In genomic region chr3:154381561-154381960, GRCm38 (mm10) we compare ENCODE assay signal across 30 mouse cellular contexts. TPM values are rescaled to one million over a fixed set of nuclear protein-coding genes. Genes with fewer than 3 reads are reported as not detected.
DNase-seq lines count a peak whose midpoint lies in the region; ATAC-seq and TF ChIP-seq lines count a peak whose summit lies in the region.
"Had no signal": no experiment of that assay in that cellular context is flagged by ENCODE, and none has a peak within 500 bp of the region (broad histone marks: within the 10 kb centered on the region; RNA-seq: fewer than 3 reads in every experiment).

No protein-coding gene starts in this region.

- H3K9ac ChIP-seq in midbrain, embryonic 11.5 days (ENCODE audit: low read length): no peak overlapping the region
- H3K9ac ChIP-seq in midbrain, postnatal 0 days (replicated peaks; ENCODE audit: low read length, poor library complexity, severe bottlenecking): no peak overlapping the region
- no peak overlapping the region for H3K9ac ChIP-seq in forebrain, postnatal 0 days
- H3K9ac ChIP-seq in kidney, embryonic 14.5 days (ENCODE audit: low read depth, low read length): no peak overlapping the region
- H3K9ac ChIP-seq: heart, embryonic 13.5 days; hindbrain, embryonic 12.5 days; limb, embryonic 15.5 days; liver, embryonic 14.5 days; lung, embryonic 14.5 days had no signal

- TF ChIP-seq CTCF in midbrain, postnatal 0 days (IDR thresholded peaks at IDR 0.05): no peak
- TF ChIP-seq CTCF in forebrain, postnatal 0 days (IDR thresholded peaks at IDR 0.05; ENCODE audit: low read depth): no peak

- peak; percentile 61 for DNase-seq in midbrain, embryonic 11.5 days (ENCODE audit: low spot score, missing footprints)
- no peak for DNase-seq in midbrain, postnatal 0 days (ENCODE audit: low spot score)
- DNase-seq in ES-CJ7 (ENCODE audit: low read depth, low spot score): peak; percentile 92
- peak; percentile 91 for DNase-seq in ZHBTc4 (ENCODE audit: low read depth, low spot score)
- DNase-seq in forebrain, postnatal 0 days: no peak
- no peak for DNase-seq in cerebellum, adult 18-20 months
- DNase-seq: adrenal gland, adult 8-10 months; B cell, adult 2 months; cerebellum, adult 8-10 months; gastrocnemius, postnatal 36 days; heart, adult 2 months; heart, postnatal 14 days; kidney, adult 18-20 months; kidney, postnatal 10 days; left cerebral cortex, postnatal 4 days; lung, embryonic 14.5 days; lung, postnatal 36 days; retina, postnatal 1 day; right cerebral cortex, postnatal 25 days; spleen, adult 18-20 months had no signal

- H3K27me3 ChIP-seq in midbrain, embryonic 11.5 days (ENCODE audit: control insufficient read depth, insufficient read depth, low read length): no peaks in the 10 kb centered on the region
- no peaks in the 10 kb centered on the region for H3K27me3 ChIP-seq in midbrain, postnatal 0 days (ENCODE audit: insufficient read depth, low read length)
- no peaks in the 10 kb centered on the region for H3K27me3 ChIP-seq in forebrain, postnatal 0 days (ENCODE audit: insufficient read depth, low read length)
- H3K27me3 ChIP-seq in kidney, embryonic 14.5 days (ENCODE audit: control insufficient read depth, insufficient read depth, low read length): no peaks in the 10 kb centered on the region
- H3K27me3 ChIP-seq: megakaryocyte, embryonic 14.5 days had no signal

- H3K9me3 ChIP-seq in midbrain, embryonic 11.5 days (ENCODE audit: control insufficient read depth, low read length): no peaks in the 10 kb centered on the region
- no peaks in the 10 kb centered on the region for H3K9me3 ChIP-seq in midbrain, postnatal 0 days (ENCODE audit: low read length)
- H3K9me3 ChIP-seq in forebrain, postnatal 0 days (ENCODE audit: low read length): no peaks in the 10 kb centered on the region
- H3K9me3 ChIP-seq in kidney, embryonic 14.5 days (ENCODE audit: control insufficient read depth, low read length): no peaks in the 10 kb centered on the region
- H3K9me3 ChIP-seq: heart, embryonic 13.5 days; hindbrain, embryonic 12.5 days; limb, embryonic 15.5 days had no signal

- no peak overlapping the region for H3K4me3 ChIP-seq in midbrain, embryonic 11.5 days (ENCODE audit: low read depth, low read length)
- no peak overlapping the region for H3K4me3 ChIP-seq in midbrain, postnatal 0 days (ENCODE audit: low read depth, low read length)
- H3K4me3 ChIP-seq in forebrain, postnatal 0 days (ENCODE audit: low read depth, low read length): no peak overlapping the region
- H3K4me3 ChIP-seq in kidney, embryonic 14.5 days (ENCODE audit: low read length): no peak overlapping the region
- H3K4me3 ChIP-seq: heart, adult 2 months; heart, embryonic 13.5 days; hindbrain, embryonic 12.5 days; limb, embryonic 15.5 days; megakaryocyte, embryonic 14.5 days had no signal

- WGBS in midbrain, embryonic 11.5 days: 24% methylated on average over 5 of the region's 5 CpGs
- 11% methylated on average over 5 of the region's 5 CpGs for WGBS in midbrain, postnatal 0 days
- 13% methylated on average over 5 of the region's 5 CpGs for WGBS in forebrain, postnatal 0 days
- 37% methylated on average over 5 of the region's 5 CpGs for WGBS in kidney, embryonic 14.5 days

- H3K27ac ChIP-seq in midbrain, embryonic 11.5 days (ENCODE audit: low read depth, low read length): no peak overlapping the region
- H3K27ac ChIP-seq in midbrain, postnatal 0 days (ENCODE audit: low read depth, low read length): no peak overlapping the region
- no peak overlapping the region for H3K27ac ChIP-seq in forebrain, postnatal 0 days (ENCODE audit: low read depth, low read length)
- H3K27ac ChIP-seq in kidney, embryonic 14.5 days (ENCODE audit: low read depth, low read length): no peak overlapping the region
- H3K27ac ChIP-seq: heart, adult 2 months; heart, embryonic 13.5 days; hindbrain, embryonic 12.5 days; limb, embryonic 15.5 days; liver, embryonic 14.5 days had no signal

- no peak overlapping the region for H3K4me2 ChIP-seq in midbrain, embryonic 11.5 days
- no peak overlapping the region for H3K4me2 ChIP-seq in midbrain, postnatal 0 days (ENCODE audit: low read depth, low read length, poor library complexity, severe bottlenecking)
- H3K4me2 ChIP-seq in forebrain, postnatal 0 days (ENCODE audit: low read depth): no peak overlapping the region
- no peak overlapping the region for H3K4me2 ChIP-seq in kidney, embryonic 14.5 days (replicated peaks; ENCODE audit: low read depth, low read length)
- H3K4me2 ChIP-seq: heart, embryonic 13.5 days; hindbrain, embryonic 12.5 days; limb, embryonic 15.5 days; lung, embryonic 14.5 days had no signal

- ATAC-seq in midbrain, embryonic 11.5 days (ENCODE audit: low FRiP score): peak; percentile 29; the same call in 1 of the 2 replicates
- ATAC-seq in midbrain, postnatal 0 days (ENCODE audit: low FRiP score): no peak
- peak; percentile 38; the same call in 1 of the 2 replicates for ATAC-seq in forebrain, postnatal 0 days
- ATAC-seq in kidney, embryonic 14.5 days (ENCODE audit: low FRiP score, low TSS enrichment): no peak
- ATAC-seq: activated CD4-positive, CD25-positive, alpha-beta regulatory T cell, adult 4 months had no signal

- no peaks in the 10 kb centered on the region for H3K36me3 ChIP-seq in midbrain, embryonic 11.5 days (ENCODE audit: control insufficient read depth, insufficient read depth, low read length)
- H3K36me3 ChIP-seq in midbrain, postnatal 0 days (ENCODE audit: insufficient read depth, low read length): no peaks in the 10 kb centered on the region
- no peaks in the 10 kb centered on the region for H3K36me3 ChIP-seq in forebrain, postnatal 0 days (ENCODE audit: insufficient read depth)
- no peaks in the 10 kb centered on the region for H3K36me3 ChIP-seq in kidney, embryonic 14.5 days (ENCODE audit: control insufficient read depth, insufficient read depth, low read length)
- H3K36me3 ChIP-seq: heart, embryonic 13.5 days; hindbrain, embryonic 12.5 days; limb, embryonic 15.5 days had no signal

- peaks cover 8% of the 10 kb centered on the region for H3K4me1 ChIP-seq in midbrain, embryonic 11.5 days (ENCODE audit: control insufficient read depth, insufficient read depth, low read length)
- H3K4me1 ChIP-seq in midbrain, postnatal 0 days (ENCODE audit: insufficient read depth, low read length): 0 out of 2 replicates have a peak, but pooled peaks cover 3% of the 10 kb centered on the region
- no peaks in the 10 kb centered on the region for H3K4me1 ChIP-seq in forebrain, postnatal 0 days (ENCODE audit: insufficient read depth)
- H3K4me1 ChIP-seq in kidney, embryonic 14.5 days (ENCODE audit: control insufficient read depth, insufficient read depth, low read length): no peaks in the 10 kb centered on the region
- H3K4me1 ChIP-seq: megakaryocyte, embryonic 14.5 days had no signal

RNA-seq across cellular contexts. Expression of gene Lhx8, which starts 51.1 kb away (rescaled TPM):
- 0.27 TPM in 1 of 2 replicates, not detected in the other for polyA plus RNA-seq in midbrain, embryonic 11.5 days (2014; fragmentation: Nextera tagmentation; extraction: Ambion mirVana)
- total RNA-seq in midbrain, postnatal 0 days (2014; rRNA removed): 0.49 TPM in 1 of 2 replicates, not detected in the other
- polyA plus RNA-seq in midbrain, postnatal 0 days (2015; fragmentation: Nextera tagmentation; extraction: Ambion mirVana): 0.58 and 1.0 TPM in 2 replicates
- total RNA-seq in forebrain, postnatal 0 days (2014; rRNA removed): 13.4 and 24.2 TPM in 2 replicates
- polyA plus RNA-seq in forebrain, postnatal 0 days (2015; fragmentation: Nextera tagmentation; extraction: Ambion mirVana): 18.9 and 21.6 TPM in 2 replicates
- not detected in 2 replicates for polyA plus RNA-seq in kidney, embryonic 14.5 days (2014; fragmentation: Nextera tagmentation; extraction: Ambion mirVana)
- total RNA-seq: gastrocnemius, adult 18-20 months; gastrocnemius, postnatal 36 days; heart, adult 2 months; heart, postnatal 14 days; layer of hippocampus, postnatal 14 days; monocyte, adult 5-6 weeks had no signal
- polyA plus RNA-seq: activated CD4-positive, CD25-positive, alpha-beta regulatory T cell, adult 4 months; lung, embryonic 14.5 days had no signal

Comparison
In these comparisons a context has a peak if more than half of its experiments do, and no peak if none do; other contexts are left out.
1. ATAC-seq: peak in midbrain, embryonic 11.5 days (single experiment) and forebrain, postnatal 0 days (single experiment); none in midbrain, postnatal 0 days (single experiment) and kidney, embryonic 14.5 days (single experiment).
2. DNase-seq: peak in midbrain, embryonic 11.5 days (single experiment), ES-CJ7 (single experiment) and ZHBTc4 (single experiment); none in midbrain, postnatal 0 days (single experiment), forebrain, postnatal 0 days (single experiment) and cerebellum, adult 18-20 months (0 of 2).